Comparison of ENCODE assay signal across 16 mouse cellular contexts in the genomic region with DNA sequence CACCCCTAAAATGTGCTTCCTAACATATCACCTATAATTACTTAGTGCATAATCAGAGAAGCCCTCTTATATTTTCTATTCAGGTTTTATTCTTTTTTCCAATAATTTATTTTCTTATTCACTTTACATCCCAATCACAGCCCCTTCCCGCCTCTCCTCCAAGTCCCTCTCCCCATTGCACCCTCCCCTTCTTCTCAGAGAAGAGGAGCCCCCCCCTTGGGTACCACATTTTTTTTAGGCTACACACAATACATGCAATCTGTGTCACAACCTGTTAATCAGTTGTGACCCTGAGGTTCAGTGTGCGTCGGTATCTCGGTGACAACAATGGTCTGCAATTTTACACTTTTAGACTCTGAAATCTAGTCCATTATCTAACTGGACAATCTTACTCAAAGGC.
"Had no signal": no experiment of that assay in that cellular context is flagged by ENCODE, and none has a peak within 500 bp of the region (broad histone marks: within the 10 kb centered on the region; RNA-seq: fewer than 3 reads in every experiment).

No protein-coding gene starts in this region.

- H3K27ac ChIP-seq: neural tube, embryonic 12.5 days; neural tube, embryonic 13.5 days; neural tube, embryonic 15.5 days; stomach, embryonic 15.5 days; stomach, postnatal 0 days had no signal

- H3K9me3 ChIP-seq: neural tube, embryonic 12.5 days; neural tube, embryonic 13.5 days; neural tube, embryonic 15.5 days; stomach, embryonic 15.5 days had no signal

- H3K4me3 ChIP-seq: neural tube, embryonic 12.5 days; neural tube, embryonic 13.5 days; neural tube, embryonic 15.5 days; stomach, embryonic 15.5 days had no signal

- DNase-seq: right cerebral cortex, adult 18-20 months; right cerebral cortex, postnatal 14 days; right cerebral cortex, postnatal 25 days; right cerebral cortex, postnatal 4 days; spleen, adult 18-20 months; thymus, adult 18-20 months; thymus, adult 2 months; thymus, postnatal 14 days; thymus, postnatal 25 days; thymus, postnatal 36 days; thymus, postnatal 4 days had no signal

- H3K27me3 ChIP-seq: neural tube, embryonic 12.5 days; neural tube, embryonic 13.5 days; neural tube, embryonic 15.5 days; stomach, embryonic 15.5 days had no signal

- H3K9ac ChIP-seq: neural tube, embryonic 12.5 days; neural tube, embryonic 13.5 days; neural tube, embryonic 15.5 days; stomach, embryonic 15.5 days had no signal

- H3K4me2 ChIP-seq: neural tube, embryonic 12.5 days; neural tube, embryonic 13.5 days; neural tube, embryonic 15.5 days; stomach, embryonic 15.5 days had no signal

- H3K4me1 ChIP-seq: neural tube, embryonic 15.5 days; stomach, embryonic 15.5 days had no signal

- H3K36me3 ChIP-seq: neural tube, embryonic 12.5 days; neural tube, embryonic 13.5 days; neural tube, embryonic 15.5 days; stomach, embryonic 15.5 days had no signal
